Mouse (Mus musculus) midbrain, embryonic 11.5 days (tissue): ENCODE data around the gene Tnni3. TPM values are rescaled to one million over a fixed set of nuclear protein-coding genes. Genes with fewer than 3 reads are reported as not detected.
"Not testable (repeated sequence)": the region's sequence is repeated elsewhere in the genome, so short reads cannot be mapped to it uniquely, and the experiment has no call there.

Experiments used
- ATAC-seq: fragments of 200-750 bp; cut with Nextera tagmentation; 2 replicates; pipeline ENCODE4 v1.8.0; 2017; ENCODE audit warnings: moderate TSS enrichment, moderate library complexity; ENCODE audit not compliant: low FRiP score
- DNase-seq: peaks from one replicate; pipeline ENCODE4 v3.0.0; 2015; ENCODE audit warnings: low spot score; ENCODE audit errors: missing footprints
- H3K27ac ChIP-seq: fragments of 300-500 bp; sonication (generic); 2 replicates; pipeline ENCODE4 v1.5.1; 2014; ENCODE audit warnings: low read depth, low read length
- H3K27me3 ChIP-seq: fragments of 300-500 bp; sonication (generic); 2 replicates; pipeline ENCODE4 v1.6.1; 2014; ENCODE audit warnings: mild to moderate bottlenecking, low read length, moderate library complexity, mixed read lengths; ENCODE audit not compliant: control insufficient read depth, insufficient read depth
- H3K36me3 ChIP-seq: fragments of 300-500 bp; sonication (generic); 2 replicates; pipeline ENCODE4 v1.6.1; 2014; ENCODE audit warnings: mild to moderate bottlenecking, low read length, moderate library complexity, mixed read lengths; ENCODE audit not compliant: control insufficient read depth, insufficient read depth
- H3K4me1 ChIP-seq: fragments of 300-500 bp; sonication (generic); 2 replicates; pipeline ENCODE4 v1.6.1; 2014; ENCODE audit warnings: low read length; ENCODE audit not compliant: control insufficient read depth, insufficient read depth
- H3K4me2 ChIP-seq: fragments of 300-500 bp; sonication (generic); 2 replicates; pipeline ENCODE4 v1.6.1; 2014; ENCODE audit warnings: mild to moderate bottlenecking, moderate library complexity
- H3K4me3 ChIP-seq: fragments of 300-500 bp; sonication (generic); 2 replicates; pipeline ENCODE4 v1.5.1; 2014; ENCODE audit warnings: low read depth, low read length
- H3K9ac ChIP-seq: fragments of 300-500 bp; sonication (generic); 2 replicates; pipeline ENCODE4 v1.6.1; 2014; ENCODE audit warnings: low read length
- H3K9me3 ChIP-seq: fragments of 300-500 bp; sonication (generic); 2 replicates; pipeline ENCODE4 v1.6.1; 2016; ENCODE audit warnings: low read length; ENCODE audit not compliant: control insufficient read depth
- WGBS: fragments of 180-500 bp; shearing (Covaris S2); extraction: QIAGEN DNeasy Blood & Tissue Kit; methylation state at CpG from one replicate; pipeline ENCODE4 v1.1.7; 2014; 5-methylcytosine and 5-hydroxymethylcytosine counted together
- polyA plus RNA-seq: library from polyadenylated mRNA; unstranded; fragments of >200 nt; fragmentation: Nextera tagmentation; extraction: Ambion mirVana; gene quantifications from 2 replicates; pipeline ENCODE4 v1.2.1, GENCODE M21; 2014

Tnni3 gene
- polyA plus RNA-seq, 1 experiment from 2014 or later, result 0.97 TPM

DNA sequence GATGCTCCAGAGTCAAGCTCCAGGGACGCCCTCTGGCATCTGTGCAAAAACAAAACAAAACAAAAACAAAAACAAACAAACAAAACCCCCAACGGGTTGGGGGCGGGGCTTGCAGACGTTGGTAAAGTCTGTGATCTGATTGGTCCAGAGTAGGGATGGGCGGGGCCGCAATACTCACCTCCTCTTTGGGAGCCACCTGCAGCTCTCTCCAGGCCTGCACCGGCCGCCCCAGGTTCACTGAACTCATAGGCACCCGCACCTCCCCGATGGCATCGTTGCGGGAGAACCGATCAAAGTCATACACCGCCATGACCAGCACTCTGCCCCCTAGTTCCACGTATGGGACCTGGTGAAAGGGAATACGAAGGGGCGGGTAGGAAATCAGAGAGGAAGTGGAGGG, 18.0 kb upstream of the Tnni3 start:
- no peak overlapping the region for H3K4me2 ChIP-seq
- ATAC-seq (no peak), DNase-seq (no peak)
- no peak overlapping the region for H3K4me3 ChIP-seq
- peaks cover 8% of the 10 kb centered on the region for H3K4me1 ChIP-seq
- H3K27ac ChIP-seq, result no peak overlapping the region
- no peak overlapping the region for H3K9ac ChIP-seq
- no peaks in the 10 kb centered on the region for H3K27me3 ChIP-seq
- H3K9me3 ChIP-seq, result no peaks in the 10 kb centered on the region
- H3K36me3 ChIP-seq, result no peaks in the 10 kb centered on the region
- WGBS, result 29% methylated on average over 17 of the region's 17 CpGs

GRCm38 (mm10) chr7:4541344-4541743, 17.3 kb upstream of the Tnni3 start:
- no peaks in the 10 kb centered on the region for H3K36me3 ChIP-seq
- ATAC-seq, result no peak
- H3K4me2 ChIP-seq, result no peak overlapping the region
- H3K9ac ChIP-seq, result no peak overlapping the region
- no peak for DNase-seq
- H3K4me1 ChIP-seq, result peaks cover 7% of the 10 kb centered on the region
- no peak overlapping the region for H3K4me3 ChIP-seq
- H3K27me3 ChIP-seq, result no peaks in the 10 kb centered on the region
- 66% methylated on average over 5 of the region's 5 CpGs for WGBS
- H3K27ac ChIP-seq, result no peak overlapping the region
- H3K9me3 ChIP-seq, result no peaks in the 10 kb centered on the region

DNA sequence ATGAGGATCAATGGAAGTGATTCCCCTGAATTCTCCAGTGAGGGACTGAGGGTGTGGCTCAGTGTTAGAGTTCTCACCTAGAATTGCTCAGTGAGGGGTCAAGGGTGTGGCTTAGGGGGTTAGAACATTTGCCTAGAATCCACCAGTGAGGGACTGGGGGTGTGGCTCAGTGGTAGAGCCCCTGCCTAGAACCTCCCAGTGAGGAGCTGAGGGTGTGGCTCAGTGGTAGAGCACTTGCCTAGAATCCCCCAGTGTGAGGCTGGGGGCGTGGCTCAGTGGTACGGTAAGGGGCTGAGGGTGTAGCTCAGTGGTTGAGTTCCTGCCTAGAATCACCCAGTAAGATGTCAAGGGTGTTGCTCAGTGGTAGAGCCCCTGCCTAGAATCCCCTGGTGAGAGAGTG, 15.0 kb upstream of the Tnni3 start:
- Histone ChIP-seq H3K27me3 (no peaks in the 10 kb centered on the region), H3K4me2 (no peak overlapping the region), H3K4me1 (no peaks in the 10 kb centered on the region), H3K27ac (no peak overlapping the region), H3K36me3 (no peaks in the 10 kb centered on the region), H3K4me3 (no peak overlapping the region), H3K9me3 (no peaks in the 10 kb centered on the region), H3K9ac (no peak overlapping the region)
- DNase-seq, result no peak
- ATAC-seq, result no peak
- 74% methylated on average over 2 of the region's 2 CpGs for WGBS

- no peaks in the 10 kb centered on the region for H3K9me3 ChIP-seq
- DNase-seq (peak; percentile 54), ATAC-seq (no peak)
- H3K27me3 ChIP-seq, result no peaks in the 10 kb centered on the region
- no peaks in the 10 kb centered on the region for H3K36me3 ChIP-seq
- WGBS, result 61% methylated on average over 4 of the region's 4 CpGs
- 0 out of 2 replicates have a peak, but pooled peaks cover under 1% of the 10 kb centered on the region for H3K4me1 ChIP-seq
- H3K9ac ChIP-seq, result no peak overlapping the region
- no peak overlapping the region for H3K4me3 ChIP-seq
- no peak overlapping the region for H3K27ac ChIP-seq
- H3K4me2 ChIP-seq, result no peak overlapping the region
These were observed 13.2 kb upstream of the Tnni3 start for GRCm38 (mm10) chr7:4537181-4537580.

- H3K36me3 ChIP-seq, result no peaks in the 10 kb centered on the region
- DNase-seq (no peak), ATAC-seq (no peak)
- H3K4me2 ChIP-seq, result no peak overlapping the region
- H3K27me3 ChIP-seq, result no peaks in the 10 kb centered on the region
- no peak overlapping the region for H3K4me3 ChIP-seq
- H3K4me1 ChIP-seq, result 0 out of 2 replicates have a peak, but pooled peaks cover 6% of the 10 kb centered on the region
- no peak overlapping the region for H3K9ac ChIP-seq
- H3K27ac ChIP-seq, result no peak overlapping the region
- 91% methylated on average over 4 of the region's 4 CpGs for WGBS
- no peaks in the 10 kb centered on the region for H3K9me3 ChIP-seq
These were observed 12.3 kb upstream of the Tnni3 start for GRCm38 (mm10) chr7:4536369-4536768.

- H3K9ac ChIP-seq, result peak within 1 kb of the TSS; percentile 38; the same call in 1 of the 2 replicates
- ATAC-seq (peak; percentile 95), DNase-seq (peak; percentile 95)
- H3K4me1 ChIP-seq, result 0 out of 2 replicates have a peak, but pooled peaks cover 7% of the 10 kb centered on the region
- H3K27me3 ChIP-seq, result peaks cover 1% of the 10 kb centered on the region
- H3K9me3 ChIP-seq, result no peaks in the 10 kb centered on the region
- H3K4me3 ChIP-seq, result peak within 1 kb of the TSS; percentile 40
- peak within 1 kb of the TSS; percentile 65 for H3K4me2 ChIP-seq
- no peaks in the 10 kb centered on the region for H3K36me3 ChIP-seq
- H3K27ac ChIP-seq, result no peak within 1 kb of the TSS
- WGBS, result 3% methylated on average over 28 of the region's 28 CpGs
These were observed 8.1 kb upstream of the Tnni3 start, which contains the start of gene Dnaaf3 for GRCm38 (mm10) chr7:4532005-4532729. TSS of gene Dnaaf3 (minus strand) at chr7:4532453.

- H3K4me3 ChIP-seq, H3K9me3 ChIP-seq, H3K27ac ChIP-seq, ATAC-seq, H3K36me3 ChIP-seq, H3K27me3 ChIP-seq, H3K4me2 ChIP-seq, H3K4me1 ChIP-seq, H3K9ac ChIP-seq, DNase-seq: not testable (repeated sequence)
- 48% methylated on average over 7 of the region's 8 CpGs for WGBS
These were observed 6.1 kb upstream of the Tnni3 start for GRCm38 (mm10) chr7:4530166-4530565.

GRCm38 (mm10) chr7:4527302-4527689, 3.3 kb upstream of the Tnni3 start:
- ATAC-seq, result 0 out of 2 replicates have a peak, but pooled peaks have one; percentile 2

More at GRCm38 (mm10) chr7:4527302-4527689, 3.3 kb upstream of the Tnni3 start:
- 52% methylated on average over 18 of the region's 18 CpGs for WGBS
- H3K36me3 ChIP-seq, result no peaks in the 10 kb centered on the region
- no peak overlapping the region for H3K4me3 ChIP-seq
- no peak overlapping the region for H3K27ac ChIP-seq
- H3K9me3 ChIP-seq, result no peaks in the 10 kb centered on the region
- H3K4me2 ChIP-seq, result peak overlapping the region; percentile 48; the same call in 1 of the 2 replicates
- no peak overlapping the region for H3K9ac ChIP-seq
- peaks cover 4% of the 10 kb centered on the region for H3K27me3 ChIP-seq
- no peak for DNase-seq
- peaks cover 8% of the 10 kb centered on the region for H3K4me1 ChIP-seq
